Mouse (Mus musculus) liver, embryonic 15.5 days (tissue): ENCODE measurements around the gene Agps. TPM values are rescaled to one million over a fixed set of nuclear protein-coding genes. Genes with fewer than 3 reads are reported as not detected.

Experiments used
- ATAC-seq: fragments of 200-750 bp; cut with Nextera tagmentation; 2 replicates; pipeline ENCODE4 v1.8.0; 2017; ENCODE audit warnings: moderate number of reproducible peaks, mild to moderate bottlenecking, moderate library complexity; ENCODE audit not compliant: insufficient read depth
- H3K27ac ChIP-seq: fragments of 300-500 bp; sonication (generic); replicated peaks from 2 replicates; pipeline ENCODE4 v1.5.1; 2015; ENCODE audit warnings: mild to moderate bottlenecking, inconsistent platforms
- H3K27me3 ChIP-seq: fragments of 300-500 bp; sonication (generic); 2 replicates; pipeline ENCODE4 v1.6.1; 2015; ENCODE audit warnings: mild to moderate bottlenecking, inconsistent platforms
- H3K36me3 ChIP-seq: fragments of 300-500 bp; sonication (generic); replicated peaks from 2 replicates; pipeline ENCODE4 v1.6.1; 2015; ENCODE audit warnings: moderate library complexity, mild to moderate bottlenecking, inconsistent platforms
- H3K4me1 ChIP-seq: fragments of 300-500 bp; sonication (generic); replicated peaks from 2 replicates; pipeline ENCODE4 v1.6.1; 2015; ENCODE audit warnings: inconsistent platforms
- H3K4me2 ChIP-seq: fragments of 300-500 bp; sonication (generic); 2 replicates; pipeline ENCODE4 v1.6.1; 2015; ENCODE audit warnings: moderate library complexity, mild to moderate bottlenecking, inconsistent platforms
- H3K4me3 ChIP-seq: fragments of 300-500 bp; sonication (generic); replicated peaks from 2 replicates; pipeline ENCODE4 v1.5.1; 2015; ENCODE audit warnings: mild to moderate bottlenecking, inconsistent platforms
- H3K9ac ChIP-seq: fragments of 300-500 bp; sonication (generic); 2 replicates; pipeline ENCODE4 v1.6.1; 2015; ENCODE audit warnings: moderate library complexity, mild to moderate bottlenecking, inconsistent platforms
- H3K9me3 ChIP-seq: fragments of 300-500 bp; sonication (generic); replicated peaks from 2 replicates; pipeline ENCODE4 v1.6.1; 2016; ENCODE audit warnings: inconsistent platforms
- WGBS: fragments of 180-500 bp; shearing (Covaris S2); methylation state at CpG from one replicate; pipeline ENCODE4 v1.1.7; 2015; ENCODE audit warnings: mixed read lengths; ENCODE audit not compliant: insufficient replicate concordance; 5-methylcytosine and 5-hydroxymethylcytosine counted together
- polyA plus RNA-seq: library from polyadenylated mRNA; unstranded; fragments of >200 nt; fragmentation: Nextera tagmentation; extraction: Ambion mirVana; gene quantifications from 2 replicates; pipeline ENCODE4 v1.2.1, GENCODE M21; 2015

Agps gene
- polyA plus RNA-seq, 1 experiment from 2014 or later: 14.8 TPM

GRCm38 (mm10) chr2:75883543-75883942 is 51.6 kb downstream of the Agps start:
- Histone ChIP-seq H3K36me3 (peaks cover 23% of the 10 kb centered on the region), H3K4me3 (no peak overlapping the region), H3K27ac (no peak overlapping the region), H3K9me3 (no peaks in the 10 kb centered on the region), H3K9ac (no peak overlapping the region), H3K4me1 (no peaks in the 10 kb centered on the region), H3K27me3 (no peaks in the 10 kb centered on the region), H3K4me2 (no peak overlapping the region)
- no peak for ATAC-seq
- 22% methylated on average over 1 of the region's 1 CpGs for WGBS

- H3K36me3 ChIP-seq: peaks cover 29% of the 10 kb centered on the region
- H3K27me3 ChIP-seq: no peaks in the 10 kb centered on the region
- no peaks in the 10 kb centered on the region for H3K4me1 ChIP-seq
- H3K4me3 ChIP-seq: no peak overlapping the region
- WGBS: 69% methylated on average over 4 of the region's 4 CpGs
- H3K4me2 ChIP-seq: no peak overlapping the region
- no peak overlapping the region for H3K9ac ChIP-seq
- ATAC-seq: no peak
- no peak overlapping the region for H3K27ac ChIP-seq
- H3K9me3 ChIP-seq: no peaks in the 10 kb centered on the region
These were observed 60.0 kb downstream of the Agps start for GRCm38 (mm10) chr2:75891981-75892380.

GRCm38 (mm10) chr2:75895711-75896110 is 63.7 kb downstream of the Agps start:
- 71% methylated on average over 5 of the region's 5 CpGs for WGBS
- H3K36me3 ChIP-seq: peaks cover 27% of the 10 kb centered on the region
- no peak overlapping the region for H3K4me2 ChIP-seq
- ATAC-seq: no peak
- no peak overlapping the region for H3K4me3 ChIP-seq
- no peaks in the 10 kb centered on the region for H3K9me3 ChIP-seq
- H3K27ac ChIP-seq: no peak overlapping the region
- H3K4me1 ChIP-seq: no peaks in the 10 kb centered on the region
- H3K9ac ChIP-seq: no peak overlapping the region
- no peaks in the 10 kb centered on the region for H3K27me3 ChIP-seq

GRCm38 (mm10) chr2:75900281-75900680 is 68.3 kb downstream of the Agps start:
- no peak overlapping the region for H3K27ac ChIP-seq
- peaks cover 32% of the 10 kb centered on the region for H3K36me3 ChIP-seq
- no peak overlapping the region for H3K4me3 ChIP-seq
- WGBS: 60% methylated on average over 1 of the region's 1 CpGs
- H3K9ac ChIP-seq: no peak overlapping the region
- H3K4me2 ChIP-seq: no peak overlapping the region
- ATAC-seq: no peak
- H3K4me1 ChIP-seq: no peaks in the 10 kb centered on the region
- H3K9me3 ChIP-seq: no peaks in the 10 kb centered on the region
- H3K27me3 ChIP-seq: no peaks in the 10 kb centered on the region

- H3K27me3 ChIP-seq: no peaks in the 10 kb centered on the region
- H3K27ac ChIP-seq: no peak overlapping the region
- WGBS: 65% methylated on average over 9 of the region's 9 CpGs
- H3K4me3 ChIP-seq: no peak overlapping the region
- no peak for ATAC-seq
- H3K36me3 ChIP-seq: peaks cover 31% of the 10 kb centered on the region
- no peak overlapping the region for H3K9ac ChIP-seq
- H3K9me3 ChIP-seq: no peaks in the 10 kb centered on the region
- no peaks in the 10 kb centered on the region for H3K4me1 ChIP-seq
- H3K4me2 ChIP-seq: no peak overlapping the region
These were observed 69.9 kb downstream of the Agps start for GRCm38 (mm10) chr2:75901869-75902268.

GRCm38 (mm10) chr2:75907142-75907541 is 75.2 kb downstream of the Agps start:
- Histone ChIP-seq H3K27me3 (no peaks in the 10 kb centered on the region), H3K4me1 (no peaks in the 10 kb centered on the region), H3K9me3 (no peaks in the 10 kb centered on the region), H3K4me2 (no peak overlapping the region), H3K9ac (no peak overlapping the region), H3K36me3 (peaks cover 36% of the 10 kb centered on the region), H3K27ac (no peak overlapping the region), H3K4me3 (no peak overlapping the region)
- WGBS: 60% methylated on average over 1 of the region's 1 CpGs
- ATAC-seq: no peak

- ATAC-seq: no peak
- Histone ChIP-seq H3K4me2 (no peak overlapping the region), H3K36me3 (peaks cover 22% of the 10 kb centered on the region), H3K4me1 (no peaks in the 10 kb centered on the region), H3K9ac (no peak overlapping the region), H3K27ac (no peak overlapping the region), H3K9me3 (no peaks in the 10 kb centered on the region), H3K4me3 (no peak overlapping the region), H3K27me3 (no peaks in the 10 kb centered on the region)
- 80% methylated on average over 3 of the region's 3 CpGs for WGBS
These were observed 83.1 kb downstream of the Agps start for GRCm38 (mm10) chr2:75915040-75915439.

GRCm38 (mm10) chr2:75923807-75924340 is 91.9 kb downstream of the Agps start:
- 77% methylated on average over 4 of the region's 4 CpGs for WGBS
- H3K27me3 ChIP-seq: no peaks in the 10 kb centered on the region
- no peak overlapping the region for H3K27ac ChIP-seq
- H3K36me3 ChIP-seq: peaks cover 11% of the 10 kb centered on the region; the same call in 1 of the 2 replicates
- no peaks in the 10 kb centered on the region for H3K4me1 ChIP-seq
- H3K9me3 ChIP-seq: no peaks in the 10 kb centered on the region
- no peak overlapping the region for H3K4me2 ChIP-seq
- no peak overlapping the region for H3K4me3 ChIP-seq
- ATAC-seq: no peak
- H3K9ac ChIP-seq: no peak overlapping the region

GRCm38 (mm10) chr2:75926061-75926460 is 94.1 kb downstream of the Agps start:
- Histone ChIP-seq H3K4me3 (no peak overlapping the region), H3K27ac (no peak overlapping the region), H3K9ac (no peak overlapping the region), H3K27me3 (no peaks in the 10 kb centered on the region), H3K36me3 (peaks cover 11% of the 10 kb centered on the region), H3K9me3 (no peaks in the 10 kb centered on the region), H3K4me2 (no peak overlapping the region), H3K4me1 (no peaks in the 10 kb centered on the region)
- ATAC-seq: no peak
- 77% methylated on average over 5 of the region's 5 CpGs for WGBS

- no peak overlapping the region for H3K4me2 ChIP-seq
- H3K4me1 ChIP-seq: no peaks in the 10 kb centered on the region
- H3K27ac ChIP-seq: no peak overlapping the region
- no peak for ATAC-seq
- H3K27me3 ChIP-seq: no peaks in the 10 kb centered on the region
- H3K9ac ChIP-seq: no peak overlapping the region
- H3K4me3 ChIP-seq: no peak overlapping the region
- peaks cover 8% of the 10 kb centered on the region for H3K36me3 ChIP-seq
- 80% methylated on average over 3 of the region's 3 CpGs for WGBS
- no peaks in the 10 kb centered on the region for H3K9me3 ChIP-seq
These were observed 96.0 kb downstream of the Agps start for GRCm38 (mm10) chr2:75928011-75928410.

- no peak for ATAC-seq
- Histone ChIP-seq H3K4me3 (no peak overlapping the region), H3K27me3 (no peaks in the 10 kb centered on the region), H3K9me3 (no peaks in the 10 kb centered on the region), H3K4me1 (no peaks in the 10 kb centered on the region), H3K36me3 (peaks cover 8% of the 10 kb centered on the region), H3K4me2 (no peak overlapping the region), H3K27ac (no peak overlapping the region), H3K9ac (no peak overlapping the region)
- WGBS: 86% methylated on average over 2 of the region's 2 CpGs
These were observed 97.2 kb downstream of the Agps start for GRCm38 (mm10) chr2:75929141-75929540.

- Histone ChIP-seq H3K4me1 (no peaks in the 10 kb centered on the region), H3K9me3 (no peaks in the 10 kb centered on the region), H3K36me3 (peaks cover 8% of the 10 kb centered on the region), H3K27me3 (no peaks in the 10 kb centered on the region), H3K4me3 (no peak overlapping the region), H3K4me2 (no peak overlapping the region), H3K27ac (no peak overlapping the region), H3K9ac (no peak overlapping the region)
- ATAC-seq: no peak
- 82% methylated on average over 6 of the region's 6 CpGs for WGBS
These were observed 97.9 kb downstream of the Agps start for GRCm38 (mm10) chr2:75929786-75930444.
